Mouse (Mus musculus) limb, embryonic 13.5 days (tissue): ENCODE results near the gene Gm9903. TPM values are rescaled to one million over a fixed set of nuclear protein-coding genes. Genes with fewer than 3 reads are reported as not detected.

ENCODE experiments used
- ATAC-seq: fragments of 200-750 bp; cut with Nextera tagmentation; 2 replicates; pipeline ENCODE4 v1.8.0; 2017; ENCODE audit warnings: low read depth, moderate number of reproducible peaks, moderate TSS enrichment; ENCODE audit not compliant: low FRiP score
- H3K27ac ChIP-seq: fragments of 300-500 bp; sonication (generic); 2 replicates; pipeline ENCODE4 v1.5.1; 2015; ENCODE audit warnings: inconsistent platforms, mild to moderate bottlenecking, moderate library complexity
- H3K27me3 ChIP-seq: fragments of 300-500 bp; sonication (generic); 2 replicates; pipeline ENCODE4 v1.6.1; 2015; ENCODE audit warnings: mild to moderate bottlenecking, inconsistent platforms
- H3K36me3 ChIP-seq: fragments of 300-500 bp; sonication (generic); 2 replicates; pipeline ENCODE4 v1.6.1; 2015; ENCODE audit warnings: inconsistent platforms, mild to moderate bottlenecking, moderate library complexity
- H3K4me1 ChIP-seq: fragments of 300-500 bp; sonication (generic); 2 replicates; pipeline ENCODE4 v1.6.1; 2015; ENCODE audit warnings: inconsistent platforms
- H3K4me2 ChIP-seq: fragments of 300-500 bp; sonication (generic); replicated peaks from 2 replicates; pipeline ENCODE4 v1.6.1; 2015; ENCODE audit warnings: inconsistent platforms, mild to moderate bottlenecking, moderate library complexity
- H3K4me3 ChIP-seq: fragments of 300-500 bp; sonication (generic); 2 replicates; pipeline ENCODE4 v1.5.1; 2015; ENCODE audit warnings: moderate library complexity, mild to moderate bottlenecking, inconsistent platforms
- H3K9ac ChIP-seq: fragments of 300-500 bp; sonication (generic); 2 replicates; pipeline ENCODE4 v1.6.1; 2015; ENCODE audit warnings: mild to moderate bottlenecking, inconsistent platforms
- H3K9me3 ChIP-seq: fragments of 300-500 bp; sonication (generic); 2 replicates; pipeline ENCODE4 v1.6.1; 2016; ENCODE audit warnings: inconsistent platforms
- WGBS: fragments of 180-500 bp; shearing (Covaris S2); methylation state at CpG from one replicate; pipeline ENCODE4 v1.1.7; 2015; 5-methylcytosine and 5-hydroxymethylcytosine counted together
- polyA plus RNA-seq: library from polyadenylated mRNA; unstranded; fragments of >200 nt; fragmentation: Nextera tagmentation; extraction: Ambion mirVana; gene quantifications from 2 replicates; pipeline ENCODE4 v1.2.1, GENCODE M21; 2015

Gene Gm9903
- polyA plus RNA-seq, 1 experiment from 2014 or later, result 0.66 TPM

DNA sequence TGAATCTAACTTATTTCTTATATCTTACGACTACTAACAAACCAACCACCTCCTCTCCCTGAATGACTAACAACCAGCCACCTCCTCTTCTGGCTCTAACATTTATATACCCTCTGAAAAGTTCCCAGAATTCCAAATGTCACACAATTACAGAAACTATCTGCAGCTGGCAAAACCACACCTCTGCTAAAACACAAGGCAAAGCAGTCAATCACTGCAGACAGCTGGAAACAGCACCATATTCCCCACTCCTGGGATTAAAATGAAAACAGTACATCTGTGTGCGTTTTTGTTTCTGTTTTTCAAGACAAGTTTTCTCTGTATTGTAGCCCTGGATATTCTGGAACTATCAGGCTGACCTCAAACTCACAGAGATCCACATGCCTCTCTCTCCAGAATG is 7.1 kb upstream of the Gm9903 start:
- Histone ChIP-seq H3K4me3 (no peak overlapping the region), H3K27me3 (no peaks in the 10 kb centered on the region), H3K27ac (no peak overlapping the region), H3K9ac (no peak overlapping the region), H3K36me3 (peaks cover 10% of the 10 kb centered on the region), H3K4me1 (peaks cover 10% of the 10 kb centered on the region), H3K9me3 (no peaks in the 10 kb centered on the region), H3K4me2 (no peak overlapping the region)
- ATAC-seq, result no peak
- 86% methylated on average over 2 of the region's 2 CpGs for WGBS

DNA sequence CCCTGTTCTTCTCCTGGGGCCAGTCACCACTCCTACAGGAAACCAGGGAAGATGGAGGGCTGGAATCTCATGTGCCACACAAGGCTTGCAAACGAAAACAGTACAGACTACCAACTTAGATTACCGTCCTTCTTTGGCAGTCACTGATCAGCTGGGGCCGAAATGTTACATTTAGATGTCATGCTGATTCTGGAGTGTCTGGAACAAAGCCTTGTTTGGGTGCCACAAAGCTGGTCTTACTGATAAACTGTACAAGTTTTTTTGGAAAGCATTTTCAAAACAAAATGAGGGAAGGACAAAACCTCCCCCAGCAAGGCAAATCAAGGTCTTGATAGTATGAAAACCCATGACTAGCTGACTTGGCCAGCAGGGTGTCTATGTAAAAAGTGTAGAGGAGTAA is 6.0 kb upstream of the Gm9903 start:
- ATAC-seq, result no peak

DNA sequence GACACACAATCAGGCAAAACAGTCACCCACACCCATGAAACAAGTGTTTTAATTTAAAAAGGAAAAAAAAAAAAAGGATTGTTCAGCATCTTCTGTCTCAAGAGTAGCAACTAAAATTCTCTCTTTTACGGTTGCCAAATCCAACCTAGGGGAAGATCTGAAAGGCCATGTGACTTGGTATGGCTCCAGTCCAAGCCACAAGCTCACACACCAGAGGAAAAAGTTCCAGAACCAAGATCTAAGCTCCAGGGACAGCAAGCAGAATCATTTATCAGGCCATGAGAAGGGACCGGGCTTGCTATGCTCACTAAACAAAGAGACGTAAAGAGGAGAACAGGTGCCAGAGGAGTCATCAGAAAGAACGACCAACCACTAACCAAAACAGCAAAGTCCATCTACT is 1.8 kb upstream of the Gm9903 start:
- Histone ChIP-seq H3K27me3 (no peaks in the 10 kb centered on the region), H3K9me3 (no peaks in the 10 kb centered on the region), H3K36me3 (peaks cover 7% of the 10 kb centered on the region), H3K4me3 (peak overlapping the region; percentile 90), H3K4me1 (peaks cover 30% of the 10 kb centered on the region), H3K4me2 (peak overlapping the region; percentile 81), H3K27ac (no peak overlapping the region), H3K9ac (peak overlapping the region; percentile 39; the same call in 1 of the 2 replicates)
- WGBS, result 38% methylated on average over 4 of the region's 4 CpGs
- ATAC-seq, result no peak

More for the DNA sequence above, 6.0 kb upstream of the Gm9903 start:
- Histone ChIP-seq H3K9me3 (no peaks in the 10 kb centered on the region), H3K27ac (no peak overlapping the region), H3K4me1 (peaks cover 17% of the 10 kb centered on the region), H3K4me2 (no peak overlapping the region), H3K36me3 (peaks cover 10% of the 10 kb centered on the region), H3K27me3 (no peaks in the 10 kb centered on the region), H3K4me3 (no peak overlapping the region), H3K9ac (no peak overlapping the region)
- WGBS, result 81% methylated on average over 3 of the region's 3 CpGs

DNA sequence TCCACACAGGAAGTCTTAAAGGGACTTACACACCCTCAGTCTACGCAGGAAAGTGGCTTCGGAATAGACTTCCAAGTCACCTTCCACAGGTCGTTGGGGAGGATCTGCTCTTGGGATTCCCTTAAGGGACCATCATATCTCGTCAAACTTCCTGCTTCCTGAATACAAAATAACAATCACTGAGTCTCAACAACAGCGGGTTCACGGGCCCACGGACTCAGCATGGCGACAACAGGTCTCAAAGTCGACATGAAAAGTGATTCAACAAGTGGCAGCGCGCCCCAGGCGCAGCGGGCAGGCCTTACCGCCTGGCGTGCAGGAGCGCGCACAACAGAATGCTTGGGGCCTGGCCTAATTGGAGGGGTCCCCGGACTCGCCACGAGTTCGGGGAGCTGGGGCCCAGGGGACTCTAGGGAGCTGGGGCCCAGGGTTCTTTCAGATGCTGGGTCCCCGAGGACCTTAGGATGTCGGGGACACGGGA is 865 bp upstream of the Gm9903 start:
- H3K4me1 ChIP-seq, result peaks cover 30% of the 10 kb centered on the region
- peak; percentile 21; the same call in 1 of the 2 replicates for ATAC-seq
- peaks cover 4% of the 10 kb centered on the region; the same call in 1 of the 2 replicates for H3K36me3 ChIP-seq
- WGBS, result under 1% methylated on average over 22 of the region's 24 CpGs
- H3K9ac ChIP-seq, result peak overlapping the region; percentile 92
- H3K4me2 ChIP-seq, result peak overlapping the region; percentile 81
- H3K9me3 ChIP-seq, result no peaks in the 10 kb centered on the region
- peak overlapping the region; percentile 90 for H3K4me3 ChIP-seq
- H3K27ac ChIP-seq, result peak overlapping the region; percentile 89
- H3K27me3 ChIP-seq, result no peaks in the 10 kb centered on the region

DNA sequence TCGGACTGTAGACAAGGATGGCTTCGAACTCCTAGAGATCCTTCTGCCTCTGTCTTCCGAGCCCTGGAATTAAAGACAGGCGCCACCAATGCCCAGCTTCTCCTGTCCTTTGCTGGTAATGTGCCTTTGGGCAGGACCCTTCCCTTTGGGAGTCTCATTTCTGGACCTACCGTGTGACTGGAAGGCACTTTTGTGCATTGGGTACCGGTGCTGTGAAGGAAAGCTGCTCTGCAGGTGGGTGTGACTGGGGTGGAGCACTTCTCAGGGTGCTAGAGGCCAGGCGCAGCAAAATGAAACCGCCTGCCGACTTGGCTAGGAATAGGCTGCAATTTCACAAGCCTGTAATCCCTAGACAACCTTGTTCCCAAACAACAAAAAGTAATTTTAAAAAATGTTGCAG is 336 bp downstream of the Gm9903 start:
- H3K36me3 ChIP-seq, result peaks cover 10% of the 10 kb centered on the region
- H3K27ac ChIP-seq, result peak overlapping the region; percentile 44; the same call in 1 of the 2 replicates
- H3K4me1 ChIP-seq, result peaks cover 30% of the 10 kb centered on the region
- no peaks in the 10 kb centered on the region for H3K27me3 ChIP-seq
- peak overlapping the region; percentile 65 for H3K9ac ChIP-seq
- ATAC-seq, result no peak
- peak overlapping the region; percentile 81 for H3K4me2 ChIP-seq
- peak overlapping the region; percentile 90 for H3K4me3 ChIP-seq
- no peaks in the 10 kb centered on the region for H3K9me3 ChIP-seq
- 2% methylated on average over 9 of the region's 9 CpGs for WGBS

DNA sequence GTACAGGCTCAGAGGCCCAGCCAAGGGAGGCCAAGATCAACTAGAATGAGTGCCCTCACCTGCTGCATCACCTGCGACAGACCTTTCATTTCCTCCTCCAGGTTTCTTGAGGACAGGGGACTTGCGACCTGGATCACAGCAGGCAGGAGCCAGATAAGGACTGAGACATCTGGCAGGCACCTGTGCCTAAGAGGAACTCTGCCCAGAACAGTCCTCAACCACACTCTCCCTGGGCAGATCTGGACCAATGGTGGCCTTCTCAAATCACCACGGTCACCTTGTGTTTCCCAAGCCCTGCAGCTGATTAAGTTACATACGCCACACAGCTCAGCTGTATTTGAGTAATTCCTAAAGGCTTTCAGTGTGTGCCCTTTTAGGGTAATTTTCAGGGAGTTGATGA is 890 bp downstream of the Gm9903 start:
- ATAC-seq, result no peak
- Histone ChIP-seq H3K9ac (peak overlapping the region; percentile 65; the same call in 1 of the 2 replicates), H3K4me1 (peaks cover 30% of the 10 kb centered on the region), H3K36me3 (peaks cover 14% of the 10 kb centered on the region), H3K4me2 (peak overlapping the region; percentile 81), H3K4me3 (peak overlapping the region; percentile 90), H3K9me3 (no peaks in the 10 kb centered on the region), H3K27ac (peak overlapping the region; percentile 44; the same call in 1 of the 2 replicates), H3K27me3 (no peaks in the 10 kb centered on the region)
- 44% methylated on average over 4 of the region's 4 CpGs for WGBS

DNA sequence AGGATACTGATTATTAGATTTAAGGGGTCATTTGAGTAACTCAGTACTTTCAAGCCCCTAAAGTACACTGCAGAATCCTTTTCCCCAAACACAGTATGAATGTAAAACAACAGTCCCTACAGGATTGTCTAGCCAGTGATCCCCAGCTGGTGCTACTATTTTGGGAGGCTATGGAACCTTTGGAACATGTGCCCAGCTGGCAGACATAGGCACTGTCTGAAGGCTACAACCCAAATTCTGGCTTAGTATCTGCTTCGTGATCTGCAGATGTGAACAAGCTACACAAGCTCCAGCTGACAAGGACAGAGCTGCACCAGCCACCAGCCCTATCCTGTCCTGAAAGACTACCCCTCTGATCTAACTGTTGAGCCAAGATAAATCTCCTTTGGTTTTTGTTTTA is 2.8 kb downstream of the Gm9903 start:
- peaks cover 22% of the 10 kb centered on the region for H3K4me1 ChIP-seq
- H3K9ac ChIP-seq, result no peak overlapping the region
- H3K27ac ChIP-seq, result no peak overlapping the region
- H3K27me3 ChIP-seq, result no peaks in the 10 kb centered on the region
- H3K4me3 ChIP-seq, result no peak overlapping the region
- peaks cover 20% of the 10 kb centered on the region for H3K36me3 ChIP-seq
- no peaks in the 10 kb centered on the region for H3K9me3 ChIP-seq
- H3K4me2 ChIP-seq, result no peak overlapping the region
- 81% methylated on average over 1 of the region's 1 CpGs for WGBS
- ATAC-seq, result no peak

DNA sequence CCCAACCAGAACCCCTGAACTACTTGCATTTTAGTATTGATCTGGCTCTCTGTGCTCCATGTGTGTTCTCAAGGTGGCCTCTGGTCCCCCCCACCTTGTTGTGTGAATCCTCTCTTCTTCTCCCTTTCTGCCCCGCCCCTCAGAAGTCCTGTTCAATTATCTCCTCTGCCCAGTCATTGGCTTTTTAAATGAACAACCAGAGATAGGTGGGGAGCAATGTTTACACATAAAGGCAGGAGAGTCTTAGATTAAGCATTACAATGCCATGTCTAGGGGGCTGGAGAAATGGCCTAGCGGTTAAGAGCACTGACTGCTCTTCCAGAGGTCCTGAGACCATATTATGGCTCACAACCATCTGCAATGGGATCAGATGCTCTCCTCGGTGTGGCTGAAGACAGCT is 5.6 kb downstream of the Gm9903 start:
- Histone ChIP-seq H3K27me3 (no peaks in the 10 kb centered on the region), H3K9ac (no peak overlapping the region), H3K27ac (no peak overlapping the region), H3K4me2 (no peak overlapping the region), H3K4me1 (peaks cover 8% of the 10 kb centered on the region), H3K4me3 (no peak overlapping the region), H3K9me3 (no peaks in the 10 kb centered on the region), H3K36me3 (peaks cover 43% of the 10 kb centered on the region)
- no peak for ATAC-seq
- WGBS, result 94% methylated on average over 3 of the region's 3 CpGs

DNA sequence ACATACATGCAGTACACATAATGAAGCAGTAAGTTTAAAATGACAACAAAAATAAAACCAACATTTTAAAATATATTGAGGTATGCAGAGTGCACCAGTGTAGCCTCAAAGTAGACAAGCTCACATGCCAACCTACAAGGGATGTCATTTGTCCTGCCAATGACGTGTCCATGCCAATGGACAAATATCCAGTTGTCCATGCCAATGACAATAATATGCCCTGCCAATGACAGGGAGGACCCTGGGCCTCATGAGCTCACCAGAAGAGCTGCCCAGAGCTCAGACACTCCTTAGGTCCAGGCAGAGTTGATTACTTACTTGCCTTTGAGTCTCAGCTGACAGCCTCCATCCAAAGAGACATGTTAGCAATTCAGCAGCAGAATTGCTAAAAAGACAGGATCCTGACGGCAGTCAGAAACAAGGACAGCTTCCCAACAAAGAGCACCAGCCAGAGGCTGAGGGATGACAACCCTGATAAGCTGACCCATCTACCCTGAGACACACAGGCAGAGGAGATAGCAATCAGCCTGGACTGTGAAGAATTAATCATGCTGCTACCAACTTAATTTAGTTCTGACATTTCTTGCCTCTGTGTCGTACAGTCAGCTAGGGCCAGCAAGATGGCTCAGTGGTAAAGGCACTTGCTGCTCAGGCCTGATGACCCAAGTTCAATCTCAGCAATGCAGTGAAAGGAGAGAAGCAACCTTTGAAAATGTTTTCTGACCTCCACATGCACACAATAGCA is 8.1 kb downstream of the Gm9903 start:
- H3K4me3 ChIP-seq, result no peak overlapping the region
- no peak overlapping the region for H3K4me2 ChIP-seq
- peaks cover 64% of the 10 kb centered on the region for H3K36me3 ChIP-seq
- ATAC-seq, result no peak
- H3K4me1 ChIP-seq, result no peaks in the 10 kb centered on the region
- H3K9ac ChIP-seq, result no peak overlapping the region
- no peak overlapping the region for H3K27ac ChIP-seq
- 74% methylated on average over 3 of the region's 3 CpGs for WGBS
- no peaks in the 10 kb centered on the region for H3K27me3 ChIP-seq
- no peaks in the 10 kb centered on the region for H3K9me3 ChIP-seq

DNA sequence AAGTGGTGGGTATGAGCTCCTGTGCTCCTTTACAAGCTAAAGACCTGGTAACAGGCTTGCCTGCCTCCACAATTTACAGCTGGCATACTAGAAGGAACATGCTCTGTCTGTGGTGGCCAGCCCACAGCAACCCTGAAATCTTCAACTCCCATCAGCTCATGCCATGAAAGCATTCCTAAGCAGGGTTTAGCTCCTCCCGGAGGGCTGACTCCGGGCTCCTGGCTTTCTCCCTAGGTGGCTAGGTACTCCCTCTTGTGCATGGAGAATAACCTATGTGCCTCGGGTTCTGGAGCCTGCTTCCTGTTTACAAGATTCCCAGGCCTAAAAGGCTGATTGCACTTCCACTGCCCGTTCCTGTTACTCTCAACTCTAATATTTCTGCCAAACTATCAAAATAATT is 9.1 kb downstream of the Gm9903 start:
- no peak overlapping the region for H3K4me2 ChIP-seq
- no peaks in the 10 kb centered on the region for H3K27me3 ChIP-seq
- H3K4me3 ChIP-seq, result no peak overlapping the region
- 61% methylated on average over 4 of the region's 4 CpGs for WGBS
- no peaks in the 10 kb centered on the region for H3K9me3 ChIP-seq
- no peak overlapping the region for H3K27ac ChIP-seq
- no peaks in the 10 kb centered on the region for H3K4me1 ChIP-seq
- no peak overlapping the region for H3K9ac ChIP-seq
- ATAC-seq, result no peak
- peaks cover 75% of the 10 kb centered on the region for H3K36me3 ChIP-seq

DNA sequence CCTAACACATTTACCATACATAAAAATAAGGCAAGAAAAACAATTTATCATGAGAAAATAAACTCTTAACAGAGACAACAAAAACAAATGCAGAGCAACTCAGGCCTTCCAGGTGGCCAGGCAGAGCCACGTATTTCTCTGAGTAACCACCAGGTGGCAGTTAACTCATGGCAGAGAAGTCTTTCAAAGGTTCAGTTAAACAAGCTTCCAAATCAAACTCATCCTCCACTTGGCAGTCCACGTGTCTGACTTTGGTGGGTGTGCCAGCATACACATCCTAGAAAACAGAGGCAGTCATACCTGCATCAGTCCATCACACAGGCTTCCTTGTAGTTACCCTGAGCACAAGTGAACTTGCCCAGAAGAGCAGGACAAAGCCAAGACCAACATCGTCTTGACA is 10.9 kb downstream of the Gm9903 start:
- no peaks in the 10 kb centered on the region for H3K4me1 ChIP-seq
- no peaks in the 10 kb centered on the region for H3K9me3 ChIP-seq
- H3K9ac ChIP-seq, result no peak overlapping the region
- H3K4me3 ChIP-seq, result no peak overlapping the region
- no peak overlapping the region for H3K4me2 ChIP-seq
- peaks cover 81% of the 10 kb centered on the region for H3K36me3 ChIP-seq
- no peaks in the 10 kb centered on the region for H3K27me3 ChIP-seq
- ATAC-seq, result no peak
- no peak overlapping the region for H3K27ac ChIP-seq
- 40% methylated on average over 3 of the region's 3 CpGs for WGBS

DNA sequence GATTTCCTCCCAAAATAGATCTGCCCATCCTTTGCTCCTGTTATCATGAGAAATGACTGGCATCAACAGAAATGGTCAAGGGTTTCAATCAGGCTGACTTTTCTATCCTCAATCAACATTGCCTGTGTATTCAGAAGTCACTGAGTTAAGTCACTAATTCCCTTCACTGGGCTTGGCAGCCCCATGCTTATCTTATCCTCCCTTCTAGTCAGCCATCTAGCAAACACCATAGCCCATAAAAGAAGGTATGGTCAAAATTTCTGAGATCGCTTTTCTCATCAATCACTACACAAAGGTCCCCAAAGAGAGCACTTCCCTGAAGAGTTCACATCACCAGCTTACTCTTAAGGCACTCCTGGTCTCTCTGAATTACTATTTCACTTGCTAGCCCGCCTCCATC is 21.3 kb downstream of the Gm9903 start:
- Histone ChIP-seq H3K4me3 (peak overlapping the region; percentile 80), H3K27me3 (no peaks in the 10 kb centered on the region), H3K36me3 (peaks cover 64% of the 10 kb centered on the region), H3K27ac (0 out of 2 replicates have a peak overlapping the region, but pooled peaks have one; percentile 93), H3K4me1 (peaks cover 34% of the 10 kb centered on the region), H3K4me2 (peak overlapping the region; percentile 84), H3K9me3 (no peaks in the 10 kb centered on the region), H3K9ac (peak overlapping the region; percentile 88)
- WGBS, result 20% methylated on average over 2 of the region's 2 CpGs
- ATAC-seq, result no peak
